Mouse (Mus musculus) neural tube, embryonic 13.5 days (tissue): ENCODE data around the gene Cdk5r1. TPM values are rescaled to one million over a fixed set of nuclear protein-coding genes. Genes with fewer than 3 reads are reported as not detected.

ENCODE experiments used
- ATAC-seq: fragments of 200-750 bp; cut with Nextera tagmentation; 2 replicates; pipeline ENCODE4 v1.8.0; 2017; ENCODE audit warnings: low read depth, mild to moderate bottlenecking, moderate TSS enrichment, moderate library complexity
- H3K27ac ChIP-seq: fragments of 300-500 bp; sonication (generic); replicated peaks from 2 replicates; pipeline ENCODE4 v1.5.1; 2015; ENCODE audit warnings: moderate library complexity, mild to moderate bottlenecking, inconsistent platforms
- H3K27me3 ChIP-seq: fragments of 300-500 bp; sonication (generic); 2 replicates; pipeline ENCODE4 v1.6.1; 2015; ENCODE audit warnings: mild to moderate bottlenecking, inconsistent platforms
- H3K36me3 ChIP-seq: fragments of 300-500 bp; sonication (generic); 2 replicates; pipeline ENCODE4 v1.6.1; 2015; ENCODE audit warnings: mild to moderate bottlenecking, inconsistent platforms
- H3K4me1 ChIP-seq: fragments of 300-500 bp; sonication (generic); replicated peaks from 2 replicates; pipeline ENCODE4 v1.6.1; 2015; ENCODE audit warnings: inconsistent platforms
- H3K4me2 ChIP-seq: fragments of 300-500 bp; sonication (generic); 2 replicates; pipeline ENCODE4 v1.6.1; 2015; ENCODE audit warnings: inconsistent platforms, mild to moderate bottlenecking, moderate library complexity
- H3K4me3 ChIP-seq: fragments of 300-500 bp; sonication (generic); 2 replicates; pipeline ENCODE4 v1.5.1; 2015; ENCODE audit warnings: mild to moderate bottlenecking, inconsistent platforms
- H3K9ac ChIP-seq: fragments of 300-500 bp; sonication (generic); 2 replicates; pipeline ENCODE4 v1.6.1; 2015; ENCODE audit warnings: moderate library complexity, mild to moderate bottlenecking, inconsistent platforms
- H3K9me3 ChIP-seq: fragments of 300-500 bp; sonication (generic); 2 replicates; pipeline ENCODE4 v1.6.1; 2016; ENCODE audit warnings: inconsistent platforms
- WGBS: fragments of 180-500 bp; shearing (Covaris S2); methylation state at CpG from one replicate; pipeline ENCODE4 v1.1.7; 2015; 5-methylcytosine and 5-hydroxymethylcytosine counted together
- polyA plus RNA-seq: library from polyadenylated mRNA; unstranded; fragments of >200 nt; fragmentation: Nextera tagmentation; extraction: Ambion mirVana; gene quantifications from 2 replicates; pipeline ENCODE4 v1.2.1, GENCODE M21; 2015

Gene Cdk5r1
- polyA plus RNA-seq, 1 experiment from 2014 or later = 87.8 TPM

DNA sequence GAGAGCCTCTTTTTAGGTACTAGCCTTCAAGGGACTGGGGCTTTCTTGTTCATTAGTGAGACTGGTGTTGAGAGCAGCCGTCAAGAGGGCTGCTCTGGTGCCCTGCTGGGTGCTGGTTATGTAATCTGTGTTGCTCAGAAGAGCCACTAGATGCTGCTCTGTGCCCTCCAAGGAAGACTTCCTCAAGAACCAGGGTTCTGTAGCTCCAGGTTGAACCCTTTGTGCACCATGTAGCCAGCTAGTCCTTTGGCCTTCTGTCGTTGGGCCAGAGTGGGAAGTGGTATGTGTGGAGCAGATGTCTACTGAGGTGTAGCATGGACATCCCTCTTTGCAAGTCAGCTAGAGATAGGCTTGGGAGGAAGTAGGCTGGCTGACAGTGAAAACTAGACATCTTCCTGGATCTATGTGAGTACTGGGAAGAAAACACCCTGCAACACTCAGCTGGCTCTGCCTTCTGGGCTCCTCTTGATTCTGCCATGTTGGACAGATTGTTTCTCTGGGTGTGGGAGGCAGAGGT lies 2.6 kb upstream of the Cdk5r1 start:
- no peak for ATAC-seq
- Histone ChIP-seq H3K27ac (no peak overlapping the region), H3K36me3 (peaks cover 56% of the 10 kb centered on the region), H3K9me3 (no peaks in the 10 kb centered on the region), H3K4me1 (peaks cover 25% of the 10 kb centered on the region), H3K27me3 (peaks cover 13% of the 10 kb centered on the region), H3K9ac (no peak overlapping the region), H3K4me2 (no peak overlapping the region), H3K4me3 (no peak overlapping the region)
- WGBS = 52% methylated on average over 2 of the region's 2 CpGs

DNA sequence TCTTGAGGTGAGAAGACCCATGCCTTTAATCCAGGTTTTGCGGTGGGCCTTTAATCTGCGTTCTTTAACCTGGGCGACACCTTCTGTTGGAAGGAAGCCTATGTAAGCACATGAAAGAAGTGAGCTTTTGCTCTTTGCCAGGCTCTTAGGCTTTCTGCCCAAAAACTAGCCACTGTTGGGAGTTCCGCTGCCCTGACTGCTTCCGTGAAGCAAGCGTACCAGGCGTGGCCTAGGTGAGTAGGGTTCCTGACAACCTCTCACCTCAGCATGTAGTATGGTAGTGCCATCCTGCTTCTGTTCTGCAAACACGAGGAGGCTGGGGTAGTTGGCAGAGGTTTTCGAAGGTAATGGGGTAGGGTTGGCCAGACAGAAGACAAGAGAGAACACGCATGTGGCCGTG lies 2.0 kb upstream of the Cdk5r1 start:
- Histone ChIP-seq H3K27me3 (peaks cover 13% of the 10 kb centered on the region), H3K4me3 (no peak overlapping the region), H3K4me2 (no peak overlapping the region), H3K9me3 (no peaks in the 10 kb centered on the region), H3K4me1 (peaks cover 31% of the 10 kb centered on the region), H3K27ac (no peak overlapping the region), H3K9ac (no peak overlapping the region), H3K36me3 (peaks cover 53% of the 10 kb centered on the region)
- 93% methylated on average over 11 of the region's 11 CpGs for WGBS
- no peak for ATAC-seq

DNA sequence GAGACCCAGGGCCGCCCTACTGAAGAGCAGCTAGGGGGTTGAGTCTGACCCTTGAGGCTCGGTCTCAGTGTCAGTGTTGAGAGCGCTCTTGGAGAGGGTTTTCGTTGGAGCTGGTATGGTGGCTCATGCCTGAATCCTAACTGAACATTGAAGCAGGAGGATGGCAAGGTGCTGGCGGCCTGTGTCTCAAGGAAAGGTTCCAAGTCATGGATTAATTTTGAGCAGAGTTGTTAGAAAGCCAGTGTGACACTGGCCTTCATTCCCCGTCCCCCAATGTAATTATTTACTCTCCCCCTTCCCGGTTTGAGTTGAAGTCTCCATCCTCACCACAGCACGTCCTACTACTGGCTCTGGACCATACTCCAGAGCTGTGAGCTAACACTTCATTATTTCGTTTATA lies 1.3 kb upstream of the Cdk5r1 start:
- no peaks in the 10 kb centered on the region for H3K9me3 ChIP-seq
- H3K4me1 ChIP-seq = peaks cover 37% of the 10 kb centered on the region
- H3K4me2 ChIP-seq = 0 out of 2 replicates have a peak overlapping the region, but pooled peaks have one; percentile 78
- peaks cover 51% of the 10 kb centered on the region for H3K36me3 ChIP-seq
- peak overlapping the region; percentile 99 for H3K27ac ChIP-seq
- WGBS = 79% methylated on average over 9 of the region's 9 CpGs
- peak overlapping the region; percentile 98; the same call in 1 of the 2 replicates for H3K9ac ChIP-seq
- ATAC-seq = no peak
- H3K4me3 ChIP-seq = no peak overlapping the region
- H3K27me3 ChIP-seq = peaks cover 13% of the 10 kb centered on the region

DNA sequence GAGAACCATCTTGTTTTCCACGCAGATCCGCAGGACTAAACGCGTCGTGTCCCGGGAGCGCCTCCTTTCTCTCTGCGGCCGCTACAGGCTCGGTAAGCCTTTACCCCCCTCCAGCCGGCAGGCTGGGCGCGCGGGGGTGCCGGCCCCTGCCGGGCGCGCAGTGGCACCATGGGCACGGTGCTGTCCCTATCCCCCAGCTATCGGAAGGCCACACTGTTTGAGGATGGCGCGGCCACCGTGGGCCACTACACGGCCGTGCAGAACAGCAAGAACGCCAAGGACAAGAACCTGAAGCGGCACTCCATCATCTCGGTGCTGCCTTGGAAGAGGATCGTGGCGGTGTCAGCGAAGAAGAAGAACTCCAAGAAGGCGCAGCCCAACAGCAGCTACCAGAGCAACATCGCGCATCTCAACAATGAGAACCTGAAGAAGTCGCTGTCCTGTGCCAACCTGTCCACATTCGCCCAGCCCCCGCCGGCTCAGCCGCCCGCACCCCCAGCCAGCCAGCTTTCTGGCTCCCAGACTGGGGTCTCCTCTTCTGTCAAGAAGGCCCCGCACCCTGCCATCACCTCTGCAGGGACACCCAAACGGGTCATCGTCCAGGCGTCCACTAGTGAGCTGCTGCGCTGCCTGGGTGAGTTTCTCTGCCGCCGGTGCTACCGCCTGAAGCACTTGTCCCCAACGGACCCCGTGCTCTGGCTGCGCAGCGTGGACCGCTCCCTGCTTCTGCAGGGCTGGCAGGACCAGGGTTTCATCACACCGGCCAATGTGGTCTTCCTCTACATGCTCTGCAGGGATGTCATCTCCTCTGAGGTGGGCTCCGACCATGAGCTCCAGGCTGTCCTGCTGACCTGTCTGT lies 747 bp downstream of the Cdk5r1 start:
- peak overlapping the region; percentile 84 for H3K4me3 ChIP-seq
- peak overlapping the region; percentile 99 for H3K27ac ChIP-seq
- peaks cover 13% of the 10 kb centered on the region for H3K27me3 ChIP-seq
- peak overlapping the region; percentile 98 for H3K9ac ChIP-seq
- no peaks in the 10 kb centered on the region for H3K9me3 ChIP-seq
- peaks cover 45% of the 10 kb centered on the region for H3K36me3 ChIP-seq
- peak; percentile 45 for ATAC-seq
- H3K4me2 ChIP-seq = peak overlapping the region; percentile 78
- H3K4me1 ChIP-seq = peaks cover 55% of the 10 kb centered on the region
- WGBS = 12% methylated on average over 45 of the region's 55 CpGs

DNA sequence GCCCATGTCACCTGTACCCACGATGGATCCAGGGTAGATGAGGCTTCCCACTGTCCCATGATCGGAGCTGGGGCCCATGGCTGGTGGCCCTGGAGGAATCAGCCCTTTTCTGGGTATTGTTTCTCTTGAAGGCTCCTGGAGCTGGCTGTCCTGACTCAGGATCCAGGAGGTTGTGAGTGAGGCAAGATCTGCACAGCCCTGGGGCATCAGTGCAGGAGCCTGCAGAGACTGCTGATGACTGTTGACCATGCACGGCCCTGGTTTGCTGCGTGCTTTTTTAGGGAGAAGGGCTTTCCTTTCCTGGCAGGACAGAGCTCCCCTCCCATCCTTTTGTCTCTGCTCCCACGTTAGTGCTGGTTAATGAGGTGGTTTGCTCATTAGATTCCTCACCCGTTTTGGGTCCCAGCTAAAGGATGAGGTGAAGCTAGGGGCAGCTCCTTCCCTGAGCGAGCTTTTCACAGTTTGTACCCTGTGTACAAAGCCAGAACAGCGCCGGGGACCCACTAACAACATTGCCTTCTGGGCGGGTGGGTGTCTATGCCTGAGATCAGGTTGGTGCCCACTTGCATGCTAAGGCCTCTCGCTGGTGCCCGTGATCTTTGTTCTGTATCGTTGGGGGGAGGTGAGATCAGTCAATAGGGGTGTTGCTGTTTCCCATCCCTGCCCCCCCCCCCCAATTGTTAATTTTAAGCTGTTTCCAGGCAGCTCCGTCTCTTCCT lies 2.0 kb downstream of the Cdk5r1 start:
- peaks cover 68% of the 10 kb centered on the region for H3K4me1 ChIP-seq
- H3K4me2 ChIP-seq = peak overlapping the region; percentile 78
- ATAC-seq = no peak
- 29% methylated on average over 14 of the region's 14 CpGs for WGBS
- H3K9me3 ChIP-seq = no peaks in the 10 kb centered on the region
- H3K27ac ChIP-seq = peak overlapping the region; percentile 99
- peak overlapping the region; percentile 84 for H3K4me3 ChIP-seq
- H3K36me3 ChIP-seq = peaks cover 39% of the 10 kb centered on the region; the same call in 1 of the 2 replicates
- H3K27me3 ChIP-seq = peaks cover 13% of the 10 kb centered on the region
- H3K9ac ChIP-seq = peak overlapping the region; percentile 98

DNA sequence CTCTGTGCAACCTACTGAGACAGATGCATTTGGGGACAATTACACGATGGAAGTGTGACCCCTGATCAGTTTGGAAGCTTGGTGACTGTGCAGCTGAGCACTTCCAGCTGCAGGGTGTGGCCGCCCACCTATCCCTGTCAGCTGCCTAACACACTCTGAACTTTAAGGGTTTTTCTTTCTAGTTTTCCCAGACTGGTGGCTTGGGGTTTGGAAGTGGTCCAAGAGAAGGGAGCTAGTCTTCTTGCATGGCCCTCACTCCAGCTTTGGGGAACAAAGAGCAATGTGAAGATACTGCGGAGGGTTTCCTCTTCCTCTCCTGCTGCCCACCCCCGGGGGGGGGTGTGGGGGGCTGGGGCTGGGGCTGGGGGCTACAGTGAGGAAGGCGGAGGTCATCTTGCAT lies 2.6 kb downstream of the Cdk5r1 start:
- peak overlapping the region; percentile 99 for H3K27ac ChIP-seq
- peak overlapping the region; percentile 78 for H3K4me2 ChIP-seq
- H3K36me3 ChIP-seq = peaks cover 33% of the 10 kb centered on the region; the same call in 1 of the 2 replicates
- no peak for ATAC-seq
- H3K27me3 ChIP-seq = peaks cover 10% of the 10 kb centered on the region
- H3K9ac ChIP-seq = peak overlapping the region; percentile 98
- H3K4me1 ChIP-seq = peaks cover 73% of the 10 kb centered on the region
- no peaks in the 10 kb centered on the region for H3K9me3 ChIP-seq
- H3K4me3 ChIP-seq = peak overlapping the region; percentile 84
- WGBS = 52% methylated on average over 5 of the region's 5 CpGs

DNA sequence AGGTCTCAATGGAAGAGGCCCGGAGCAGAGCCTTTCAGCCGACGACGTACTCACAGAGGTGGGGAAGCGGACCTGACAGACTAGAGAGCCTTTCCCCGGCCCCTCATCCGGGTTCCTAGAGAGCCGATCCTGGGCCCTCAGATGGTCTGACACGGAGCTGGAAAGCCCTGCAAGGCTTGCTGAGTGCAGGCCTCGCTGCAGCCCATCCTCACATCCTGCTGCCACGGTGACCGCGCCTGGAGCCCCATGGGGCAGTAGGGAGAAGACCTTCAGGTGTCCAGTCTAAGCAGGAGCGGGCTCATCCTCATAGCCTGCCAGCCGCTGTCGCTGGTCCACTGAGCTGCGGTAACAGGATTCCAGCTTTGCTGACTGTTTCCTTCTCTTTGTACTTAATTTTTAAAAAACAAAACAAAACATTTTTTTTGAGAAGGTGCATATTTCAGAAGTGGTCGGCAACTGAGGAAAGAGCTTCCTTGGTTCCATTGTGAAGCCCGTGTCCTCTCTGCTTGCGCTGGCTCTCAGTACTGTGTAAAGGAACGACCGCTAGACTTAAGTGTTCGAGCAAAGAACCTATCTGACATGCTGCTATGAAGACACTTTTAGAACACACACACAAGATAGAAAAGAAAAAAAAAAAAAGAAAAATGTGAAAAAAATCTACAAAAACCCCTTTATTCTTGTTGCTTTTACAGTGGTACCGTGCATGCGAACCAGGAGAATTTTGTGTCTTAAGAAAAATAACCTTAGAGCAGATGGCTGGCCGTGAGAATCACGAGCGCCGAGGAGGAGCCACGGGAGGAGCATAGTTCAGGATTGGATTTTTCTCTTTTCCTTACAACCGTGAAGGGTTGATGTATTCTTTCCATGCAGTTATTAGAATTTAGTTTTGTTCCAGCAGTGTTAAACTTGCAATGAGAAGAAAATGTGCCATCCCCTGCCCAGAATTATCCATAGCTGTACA lies 3.4 kb downstream of the Cdk5r1 start:
- 0 out of 2 replicates have a peak, but pooled peaks cover 3% of the 10 kb centered on the region for H3K27me3 ChIP-seq
- H3K4me2 ChIP-seq = peak overlapping the region; percentile 78
- H3K4me3 ChIP-seq = peak overlapping the region; percentile 84
- peaks cover 29% of the 10 kb centered on the region; the same call in 1 of the 2 replicates for H3K36me3 ChIP-seq
- no peak for ATAC-seq
- peak overlapping the region; percentile 98 for H3K9ac ChIP-seq
- 57% methylated on average over 31 of the region's 31 CpGs for WGBS
- H3K4me1 ChIP-seq = peaks cover 81% of the 10 kb centered on the region
- peak overlapping the region; percentile 99 for H3K27ac ChIP-seq
- H3K9me3 ChIP-seq = no peaks in the 10 kb centered on the region

DNA sequence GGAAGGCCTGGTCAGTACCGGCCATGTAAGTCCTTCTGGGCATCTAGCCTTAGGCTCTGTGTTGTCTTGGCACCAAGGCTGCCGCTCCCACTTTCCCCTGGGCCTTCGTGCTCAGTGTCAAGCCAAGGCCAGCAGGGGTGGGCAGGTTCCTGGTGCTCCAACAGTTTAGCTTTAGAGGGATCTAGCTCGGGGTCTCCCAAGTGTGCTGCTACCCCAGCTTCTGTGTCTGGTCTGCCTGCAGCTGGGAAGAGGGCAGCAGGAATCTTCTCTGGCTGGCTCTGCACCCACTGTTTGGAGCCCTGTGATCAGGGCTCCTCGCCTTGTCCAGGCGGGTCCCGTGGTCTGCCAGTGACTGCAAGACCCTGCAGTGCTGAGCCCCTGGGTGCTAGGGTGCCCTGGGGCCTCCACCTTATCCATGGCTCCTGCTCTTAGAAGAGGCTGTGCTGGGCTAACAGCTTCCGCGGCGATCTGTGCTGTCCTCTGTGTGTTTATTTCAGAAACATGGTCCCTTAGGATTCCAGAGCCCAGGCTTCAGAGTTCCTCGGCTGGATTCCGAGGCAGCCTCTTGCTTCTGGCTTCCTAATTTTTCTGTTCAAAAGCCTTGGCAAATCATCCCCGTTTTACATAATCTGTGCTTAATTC lies 4.7 kb downstream of the Cdk5r1 start:
- H3K4me1 ChIP-seq = peaks cover 84% of the 10 kb centered on the region
- H3K4me2 ChIP-seq = peak overlapping the region; percentile 78
- H3K4me3 ChIP-seq = peak overlapping the region; percentile 84
- H3K27ac ChIP-seq = peak overlapping the region; percentile 38
- H3K36me3 ChIP-seq = peaks cover 29% of the 10 kb centered on the region; the same call in 1 of the 2 replicates
- H3K9me3 ChIP-seq = no peaks in the 10 kb centered on the region
- no peak for ATAC-seq
- H3K9ac ChIP-seq = peak overlapping the region; percentile 75
- peaks cover 12% of the 10 kb centered on the region; the same call in 1 of the 2 replicates for H3K27me3 ChIP-seq
- WGBS = 65% methylated on average over 13 of the region's 13 CpGs

DNA sequence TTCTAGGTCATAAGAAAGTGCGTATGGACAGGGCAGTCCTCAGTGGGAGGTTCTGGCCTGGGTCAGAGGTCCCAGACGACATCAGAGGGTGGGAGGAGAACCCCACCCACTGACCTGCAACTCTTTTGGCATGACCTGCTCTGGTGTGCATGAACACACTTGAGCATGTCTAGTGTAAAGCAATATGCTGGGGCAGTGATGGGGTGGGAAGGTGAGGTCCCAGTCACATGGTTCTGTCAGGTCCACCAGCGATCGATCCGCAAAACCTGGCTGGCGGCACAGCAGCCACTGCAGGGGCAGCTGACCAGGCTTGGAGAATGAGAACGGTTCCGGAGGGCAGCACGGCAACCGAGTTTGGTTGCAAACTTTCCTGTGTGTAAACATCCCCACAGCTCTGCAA lies 5.5 kb downstream of the Cdk5r1 start:
- Histone ChIP-seq H3K27ac (0 out of 2 replicates have a peak overlapping the region, but pooled peaks have one; percentile 83), H3K4me3 (peak overlapping the region; percentile 84; the same call in 1 of the 2 replicates), H3K4me2 (peak overlapping the region; percentile 78), H3K4me1 (peaks cover 85% of the 10 kb centered on the region), H3K9me3 (no peaks in the 10 kb centered on the region), H3K9ac (peak overlapping the region; percentile 61), H3K36me3 (peaks cover 29% of the 10 kb centered on the region; the same call in 1 of the 2 replicates), H3K27me3 (peaks cover 15% of the 10 kb centered on the region; the same call in 1 of the 2 replicates)
- no peak for ATAC-seq
- WGBS = 77% methylated on average over 10 of the region's 10 CpGs

DNA sequence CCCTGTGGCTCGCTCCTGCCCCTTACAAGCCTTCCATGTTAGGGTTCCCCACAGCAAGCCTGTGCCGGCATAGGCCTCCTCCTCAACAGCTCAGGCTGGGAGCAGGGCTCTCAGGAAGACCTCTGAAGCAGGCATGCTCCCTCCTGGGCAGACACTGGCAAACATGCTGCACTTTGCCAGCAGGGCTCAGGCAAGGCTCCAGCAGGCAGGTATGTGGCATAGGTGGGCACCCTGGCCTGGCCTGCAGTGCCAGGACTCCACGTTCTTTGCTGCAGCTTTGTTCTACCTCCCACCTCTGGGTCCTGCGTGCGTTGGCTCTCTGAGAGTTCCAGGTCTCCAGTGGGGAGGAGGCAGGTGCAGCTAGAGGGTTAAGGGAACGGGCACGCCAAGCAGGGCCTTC lies 6.1 kb downstream of the Cdk5r1 start:
- H3K4me2 ChIP-seq = peak overlapping the region; percentile 78
- peak overlapping the region; percentile 83 for H3K27ac ChIP-seq
- H3K27me3 ChIP-seq = peaks cover 15% of the 10 kb centered on the region; the same call in 1 of the 2 replicates
- 89% methylated on average over 7 of the region's 7 CpGs for WGBS
- 0 out of 2 replicates have a peak overlapping the region, but pooled peaks have one; percentile 84 for H3K4me3 ChIP-seq
- H3K4me1 ChIP-seq = peaks cover 87% of the 10 kb centered on the region
- ATAC-seq = no peak
- no peaks in the 10 kb centered on the region for H3K9me3 ChIP-seq
- H3K9ac ChIP-seq = peak overlapping the region; percentile 61
- H3K36me3 ChIP-seq = peaks cover 29% of the 10 kb centered on the region; the same call in 1 of the 2 replicates
